Mouse (Mus musculus): ENCODE results near the gene Plekhg3. TPM values are rescaled to one million over a fixed set of nuclear protein-coding genes. Genes with fewer than 3 reads are reported as not detected.

The Plekhg3 gene
- 15.7 and 25.9 TPM in 2 replicates for polyA plus RNA-seq (2012; ENCODE audit: low replicate concordance)

GRCm38 (mm10) chr12:76530580-76531139, at the start of gene Plekhg3:
Gene Plekhg3 (plus strand): TSS chr12:76530891.

Other genes starting within 250 kb of the Plekhg3 start
- 0.61 and 1.7 TPM in 2 replicates for gene Akap5, start 206.0 kb upstream of the Plekhg3 start, polyA plus RNA-seq (2012; ENCODE audit: low replicate concordance)
- 10.5 and 19.2 TPM in 2 replicates for gene Zbtb25, start 161.3 kb upstream of the Plekhg3 start, polyA plus RNA-seq (2012; ENCODE audit: low replicate concordance)
- gene Zbtb1, start 160.6 kb upstream of the Plekhg3 start, polyA plus RNA-seq (2012; ENCODE audit: low replicate concordance): 6.7 and 14.7 TPM in 2 replicates
- 3.0 and 5.9 TPM in 2 replicates for gene Hspa2, start 126.7 kb upstream of the Plekhg3 start, polyA plus RNA-seq (2012; ENCODE audit: low replicate concordance)
- 0.04 TPM in 1 of 2 replicates, not detected in the other for gene Ppp1r36, start 113.4 kb upstream of the Plekhg3 start, polyA plus RNA-seq (2012; ENCODE audit: low replicate concordance)
- 5.5 and 80.6 TPM in 2 replicates for gene Sptb, start 179.7 kb downstream of the Plekhg3 start, polyA plus RNA-seq (2012; ENCODE audit: low replicate concordance)
- gene Churc1, start 234.6 kb downstream of the Plekhg3 start, polyA plus RNA-seq (2012; ENCODE audit: low replicate concordance): 1.5 and 6.3 TPM in 2 replicates
- gene Fntb, start 234.7 kb downstream of the Plekhg3 start, polyA plus RNA-seq (2012; ENCODE audit: low replicate concordance): 7.4 and 16.7 TPM in 2 replicates